In the genomic region with DNA sequence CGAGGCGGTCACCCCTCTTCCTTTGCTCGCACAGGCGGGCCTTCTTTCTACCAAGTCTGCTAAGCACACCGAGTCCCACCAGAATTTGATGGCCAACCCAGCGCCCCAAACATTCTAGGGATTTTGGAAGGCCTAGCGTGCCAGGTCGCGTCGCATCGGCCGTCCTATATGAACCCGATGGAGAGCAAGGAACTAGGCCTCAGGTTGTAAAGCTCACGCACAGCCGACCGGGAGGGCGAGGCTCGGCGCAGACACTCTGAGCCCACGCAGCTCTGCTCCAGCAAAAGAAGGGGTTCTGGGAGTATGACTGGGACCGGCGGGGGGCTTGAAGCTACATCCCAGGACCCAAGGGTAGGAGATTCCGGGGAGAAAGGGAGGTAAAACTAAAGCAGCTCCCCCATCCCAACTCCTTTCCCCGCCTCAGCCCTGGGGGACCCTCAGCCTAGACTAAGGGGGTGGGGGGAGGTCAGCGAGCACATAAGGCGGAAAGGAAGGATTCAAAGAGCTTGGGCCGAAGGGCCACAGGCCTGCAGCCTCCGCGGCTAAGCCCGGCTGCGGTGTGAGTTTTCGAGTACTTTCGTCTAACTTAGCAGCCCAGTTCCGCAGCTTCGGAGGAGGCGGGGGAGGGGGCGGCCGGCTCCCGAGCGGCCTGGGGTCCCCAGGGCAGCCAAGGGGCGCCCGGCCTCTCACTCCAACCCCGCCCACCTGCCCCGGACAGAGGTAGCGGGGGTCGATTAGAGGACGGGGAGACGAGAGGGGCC, we compare ENCODE assay signal across 8 mouse cellular contexts. TPM values are rescaled to one million over a fixed set of nuclear protein-coding genes. Genes with fewer than 3 reads are reported as not detected.
DNase-seq lines count a peak whose midpoint lies in the region; ATAC-seq and TF ChIP-seq lines count a peak whose summit lies in the region.

No protein-coding gene starts in this region.

- peak overlapping the region; percentile 66 for H3K9ac ChIP-seq in forebrain, embryonic 16.5 days (replicated peaks; ENCODE audit: low read depth, low read length)
- no peak overlapping the region for H3K9ac ChIP-seq in limb, embryonic 11.5 days (ENCODE audit: low read length)

- no peaks in the 10 kb centered on the region for H3K9me3 ChIP-seq in forebrain, embryonic 16.5 days (ENCODE audit: control insufficient read depth, low read length)
- H3K9me3 ChIP-seq in limb, embryonic 11.5 days (ENCODE audit: control insufficient read depth, low read length), result no peaks in the 10 kb centered on the region

- peak; percentile 28 for DNase-seq in kidney, adult 18-20 months
- DNase-seq in kidney, adult 8-10 months, result no peak
- DNase-seq in limb, embryonic 11.5 days (ENCODE audit: low spot score), result peak; percentile 66
- DNase-seq in cerebellum, postnatal 36 days, result no peak
- DNase-seq in layer of hippocampus, adult 11-12 months (ENCODE audit: low spot score), result no peak

- H3K27ac ChIP-seq in bone marrow macrophage, adult 2 months (ENCODE audit: insufficient read depth, low read depth, low read length), result no peak overlapping the region
- peak overlapping the region; percentile 28; the same call in 1 of the 2 replicates for H3K27ac ChIP-seq in forebrain, embryonic 16.5 days (ENCODE audit: low read length)
- H3K27ac ChIP-seq in limb, embryonic 11.5 days (replicated peaks; ENCODE audit: low read depth, low read length), result no peak overlapping the region
- H3K27ac ChIP-seq in olfactory bulb, adult 2 months (ENCODE audit: insufficient read depth, low read depth, low read length), result no peak overlapping the region

- no peak for ATAC-seq in forebrain, embryonic 16.5 days
- no peak for ATAC-seq in limb, embryonic 11.5 days (ENCODE audit: insufficient number of reproducible peaks, low FRiP score, low TSS enrichment, low read depth)

- TF ChIP-seq POLR2A in bone marrow macrophage, adult 2 months (IDR thresholded peaks at IDR 0.05; ENCODE audit: borderline replicate concordance, low read depth, low read length), result no peak
- no peak for TF ChIP-seq POLR2A in olfactory bulb, adult 2 months (IDR thresholded peaks at IDR 0.05; ENCODE audit: insufficient read depth, low read depth, low read length)

- H3K4me2 ChIP-seq in forebrain, embryonic 16.5 days (ENCODE audit: low read length), result peak overlapping the region; percentile 68
- peak overlapping the region; percentile 93 for H3K4me2 ChIP-seq in limb, embryonic 11.5 days (ENCODE audit: low read depth, severe bottlenecking)

- H3K4me3 ChIP-seq in bone marrow macrophage, adult 2 months (ENCODE audit: insufficient read depth, low read length), result peak overlapping the region; percentile 58
- peak overlapping the region; percentile 59 for H3K4me3 ChIP-seq in forebrain, embryonic 16.5 days (replicated peaks; ENCODE audit: low read length)
- peak overlapping the region; percentile 57 for H3K4me3 ChIP-seq in limb, embryonic 11.5 days (ENCODE audit: low read depth, low read length)
- H3K4me3 ChIP-seq in olfactory bulb, adult 2 months (ENCODE audit: insufficient read depth, low read depth, low read length), result peak overlapping the region; percentile 20; the same call in 1 of the 2 replicates

- TF ChIP-seq CTCF in bone marrow macrophage, adult 2 months (IDR thresholded peaks at IDR 0.05; ENCODE audit: low read depth, low read length), result no peak
- TF ChIP-seq CTCF in olfactory bulb, adult 2 months (IDR thresholded peaks at IDR 0.05; ENCODE audit: insufficient read depth, low read depth, low read length), result no peak

- H3K4me1 ChIP-seq in bone marrow macrophage, adult 2 months (ENCODE audit: control insufficient read depth, insufficient read depth, low read length), result peaks cover 4% of the 10 kb centered on the region
- H3K4me1 ChIP-seq in forebrain, embryonic 16.5 days (replicated peaks; ENCODE audit: control insufficient read depth, insufficient read depth, low read length), result peaks cover 49% of the 10 kb centered on the region
- H3K4me1 ChIP-seq in limb, embryonic 11.5 days (ENCODE audit: control insufficient read depth, insufficient read depth, low read length), result peaks cover 9% of the 10 kb centered on the region
- H3K4me1 ChIP-seq in olfactory bulb, adult 2 months (ENCODE audit: control insufficient read depth, insufficient read depth, low read length), result peaks cover 35% of the 10 kb centered on the region

- peaks cover 20% of the 10 kb centered on the region for H3K27me3 ChIP-seq in forebrain, embryonic 16.5 days (replicated peaks; ENCODE audit: control insufficient read depth, insufficient read depth, low read length)
- peaks cover 82% of the 10 kb centered on the region for H3K27me3 ChIP-seq in limb, embryonic 11.5 days (ENCODE audit: control insufficient read depth, insufficient read depth, low read length)

- no peaks in the 10 kb centered on the region for H3K36me3 ChIP-seq in forebrain, embryonic 16.5 days (ENCODE audit: control insufficient read depth, insufficient read depth)
- no peaks in the 10 kb centered on the region for H3K36me3 ChIP-seq in limb, embryonic 11.5 days (ENCODE audit: control insufficient read depth, insufficient read depth, low read length)

- 3% methylated on average over 48 of the region's 48 CpGs for WGBS in forebrain, embryonic 16.5 days
- WGBS in limb, embryonic 11.5 days, result under 1% methylated on average over 42 of the region's 48 CpGs
- 18% methylated on average over 48 of the region's 48 CpGs for WGBS in olfactory bulb, adult 2 months

RNA-seq across cellular contexts. Expression of a gene that starts 2.2 kb away (rescaled TPM):
- not detected in 2 replicates for polyA plus RNA-seq in bone marrow macrophage, adult 2 months (2012; ENCODE audit: insufficient read depth, insufficient read length, missing spikeins)
- polyA plus RNA-seq in forebrain, embryonic 16.5 days (2015; fragmentation: Nextera tagmentation; extraction: Ambion mirVana), result 9.3 and 9.5 TPM in 2 replicates
- 0.24 and 0.39 TPM in 2 replicates for polyA plus RNA-seq in limb, embryonic 11.5 days (2014; fragmentation: Nextera tagmentation; extraction: Ambion mirVana)
- polyA plus RNA-seq in olfactory bulb, adult 2 months (2012; ENCODE audit: insufficient read depth, insufficient read length, low replicate concordance, missing spikeins), result not detected in 2 replicates

Comparison
In these comparisons a context has a peak if more than half of its experiments do, and no peak if none do; other contexts are left out.
1. DNase-seq: peak in kidney, adult 18-20 months (single experiment) and limb, embryonic 11.5 days (single experiment); none in kidney, adult 8-10 months (0 of 2), cerebellum, postnatal 36 days (0 of 2) and layer of hippocampus, adult 11-12 months (single experiment).
2. Peak in every context shown above with its lines, with median percentiles within 50 percentile points of each other: H3K4me3 ChIP-seq.